Mouse (Mus musculus): Measurements from ENCODE around the gene Gpr146.
A peak's percentile ranks its signal among the peaks of the same experiment; 100 is the strongest.

Gpr146 gene

DNA sequence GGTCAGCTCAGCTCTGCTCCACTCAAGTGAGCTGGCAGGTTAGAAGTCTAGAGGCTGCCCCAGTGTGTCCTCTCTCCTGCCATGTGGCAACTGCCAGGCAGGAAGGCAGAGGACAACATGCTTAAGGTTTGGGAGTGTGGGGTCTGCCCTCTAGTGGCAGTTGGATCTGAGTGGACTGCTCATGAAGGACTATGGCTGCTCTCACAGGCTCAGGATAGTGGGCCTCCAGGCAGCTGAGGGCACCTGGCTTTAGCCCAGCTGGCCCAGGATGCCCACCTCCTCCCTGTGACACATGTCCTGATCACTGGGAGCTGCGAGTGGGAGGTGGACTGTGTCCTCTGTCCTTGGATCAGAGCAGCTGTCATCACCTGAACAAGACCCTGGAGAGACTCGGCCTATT is 18.8 kb upstream of the Gpr146 start:
- no peak for DNase-seq (ENCODE audit: low spot score)

DNA sequence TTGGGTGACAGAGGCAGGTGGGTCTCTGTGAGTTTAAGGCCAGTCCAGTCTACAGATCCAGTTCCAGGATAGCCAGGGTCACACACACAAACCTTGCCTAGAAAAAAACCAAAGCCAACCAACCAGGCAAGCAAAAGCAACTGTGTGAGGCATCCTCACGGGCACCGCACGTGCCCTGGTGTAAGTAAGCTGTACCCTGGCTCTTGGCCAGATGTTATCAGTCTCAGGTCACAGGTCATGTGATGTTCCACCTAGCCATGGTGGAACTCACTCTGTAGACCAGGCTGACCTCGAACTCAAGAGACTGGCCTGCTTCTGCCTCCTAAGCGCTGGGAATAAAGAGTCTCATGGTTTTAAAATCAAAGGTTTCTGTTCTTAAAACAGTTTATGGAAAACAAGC is 18.3 kb upstream of the Gpr146 start:
- DNase-seq (ENCODE audit: low spot score): no peak

DNA sequence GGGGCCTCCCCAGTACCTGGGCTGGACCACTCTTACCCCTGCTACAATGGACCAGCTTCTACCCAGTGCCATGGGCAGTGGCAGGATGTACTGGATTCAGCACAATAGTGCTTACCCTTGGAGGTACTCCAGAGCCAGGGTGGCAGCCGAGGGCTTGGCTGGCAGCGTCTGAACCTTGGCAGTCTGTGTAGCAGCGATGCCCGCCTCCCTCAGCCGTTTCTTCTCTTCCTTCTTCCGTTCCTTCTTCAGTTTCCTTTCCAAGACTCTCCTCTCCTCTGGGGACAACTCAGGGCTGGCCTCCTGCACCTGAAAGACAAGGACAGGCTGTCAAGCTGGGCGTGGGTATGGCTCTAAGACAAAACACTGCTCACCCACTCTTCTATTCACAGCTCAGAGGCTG is 13.6 kb upstream of the Gpr146 start:
- no peak for DNase-seq (ENCODE audit: low spot score)

DNA sequence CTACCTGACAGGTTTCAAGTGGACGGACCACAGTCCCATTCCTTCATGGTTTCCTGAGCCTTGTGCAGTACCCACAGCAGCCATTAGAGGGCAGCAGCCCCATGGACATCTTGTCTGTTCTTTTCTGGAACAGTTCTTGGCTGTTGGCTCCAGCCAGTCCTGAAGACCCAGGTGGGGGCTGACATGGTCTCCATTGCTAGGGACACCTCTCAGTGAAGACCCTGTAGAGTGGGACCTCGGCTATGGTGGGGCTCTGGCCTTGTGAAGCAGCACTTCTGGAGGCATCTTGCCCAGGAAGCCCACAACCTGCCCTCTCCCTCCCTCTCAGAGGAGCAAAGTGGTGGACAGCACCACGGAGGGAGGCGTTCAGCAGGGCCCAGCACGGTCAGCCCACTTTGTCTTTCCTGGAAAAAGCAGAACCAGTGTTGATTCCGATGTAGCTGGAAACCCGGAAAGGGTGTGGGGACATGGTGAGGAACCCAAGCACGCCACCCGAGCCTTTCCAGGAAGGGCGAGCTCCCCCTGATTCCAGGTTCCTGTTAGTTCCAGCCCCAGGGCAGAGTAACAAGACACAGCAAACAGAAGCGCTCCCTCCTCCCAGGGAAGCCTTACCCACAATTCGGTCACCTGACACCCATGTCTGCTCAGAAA is 13.1 kb upstream of the Gpr146 start:
- DNase-seq (ENCODE audit: low spot score): peak; percentile 72

DNA sequence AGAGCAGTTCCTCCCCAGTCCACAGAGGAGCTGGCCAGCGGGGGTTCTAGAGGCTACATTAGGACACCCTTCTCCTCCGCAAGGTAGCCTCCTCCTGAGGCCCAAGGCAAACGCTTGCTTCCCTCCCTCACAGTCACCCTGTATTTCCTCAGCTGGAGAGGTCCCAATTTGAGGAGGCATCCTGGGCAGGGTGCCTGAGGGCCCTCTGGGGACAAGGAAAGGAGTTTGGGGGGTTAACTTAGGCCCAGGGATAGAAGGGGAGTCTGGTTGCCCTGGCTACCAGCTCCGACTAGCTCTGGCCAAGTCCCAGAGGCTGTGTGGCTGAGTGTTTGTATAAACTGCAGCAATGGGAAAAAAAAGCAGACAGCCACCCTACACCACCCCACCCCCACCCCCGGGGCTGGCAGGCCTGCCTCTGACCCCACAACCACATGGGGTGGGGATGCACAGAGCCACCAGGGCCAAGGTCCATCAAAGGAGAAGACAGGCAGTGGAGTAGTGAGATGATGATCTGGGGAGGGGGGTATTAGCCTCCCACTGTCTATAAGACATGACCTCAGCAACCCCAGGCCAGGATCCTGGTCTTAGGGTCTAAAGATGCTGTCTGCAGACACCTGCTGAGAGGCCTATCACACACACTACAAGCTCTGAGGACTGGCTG is 12.5 kb upstream of the Gpr146 start:
- DNase-seq (ENCODE audit: low spot score): no peak

- no peak for DNase-seq (ENCODE audit: low spot score)
Measured at GRCm38 (mm10) chr5:139365827-139366226, 11.7 kb upstream of the Gpr146 start.

- no peak for DNase-seq (ENCODE audit: low spot score)
Measured at GRCm38 (mm10) chr5:139366484-139366883, 11.0 kb upstream of the Gpr146 start.

- no peak for DNase-seq (ENCODE audit: low spot score)
Measured at GRCm38 (mm10) chr5:139367884-139368458, 9.5 kb upstream of the Gpr146 start.

DNA sequence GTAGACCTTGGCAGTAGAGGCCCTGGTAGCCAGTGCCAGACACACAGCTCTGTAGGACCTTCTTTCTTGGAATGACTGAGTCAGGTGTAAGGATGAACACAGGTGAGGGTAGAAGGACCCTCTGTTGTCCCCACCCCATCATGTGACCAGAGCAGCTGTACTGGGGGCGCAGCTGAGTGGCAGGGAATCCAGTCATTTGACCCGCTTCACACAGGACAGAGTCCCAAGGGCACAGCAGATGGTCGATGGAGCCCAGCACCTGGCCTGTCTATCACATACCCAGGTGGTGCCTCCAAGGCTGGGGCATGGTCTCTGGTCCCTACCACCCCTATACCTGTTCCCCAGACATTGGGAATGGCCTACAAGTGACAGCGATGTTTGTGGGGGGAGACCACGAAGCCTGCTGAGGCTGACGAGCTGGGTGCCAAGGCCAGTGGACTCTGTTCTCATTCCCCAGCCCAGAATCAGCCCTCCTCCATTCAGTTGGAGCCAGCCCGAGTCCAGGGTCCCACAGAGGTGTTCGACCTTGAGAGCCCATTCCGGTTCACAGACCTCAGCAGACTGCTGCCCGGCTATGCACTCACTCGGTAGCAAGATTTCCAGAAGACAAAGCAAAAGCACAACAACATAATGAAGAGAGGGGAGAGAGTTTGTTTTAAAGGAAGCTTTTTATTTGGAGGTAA is 8.7 kb upstream of the Gpr146 start:
- DNase-seq (ENCODE audit: low spot score): no peak

DNA sequence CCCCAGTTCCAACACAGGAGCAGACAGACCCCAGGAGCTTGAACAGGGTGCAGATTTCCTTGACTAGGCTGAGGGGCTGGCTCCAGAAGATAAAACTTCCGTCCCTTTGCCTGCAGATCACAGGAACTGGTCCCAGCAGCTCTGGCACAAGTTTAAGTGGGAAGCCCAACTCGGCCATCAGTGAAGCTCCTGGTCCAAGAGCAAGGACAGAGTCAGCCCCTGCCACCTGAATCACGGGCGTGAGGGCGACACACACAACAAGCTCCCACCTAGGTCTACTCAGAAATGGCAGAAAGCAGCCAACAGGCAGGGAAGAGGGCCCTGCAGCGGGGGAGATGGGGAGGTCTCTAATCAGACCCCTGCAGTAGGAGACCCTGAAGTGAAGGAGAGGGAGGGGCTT is 7.2 kb upstream of the Gpr146 start:
- DNase-seq (ENCODE audit: low spot score): no peak

DNA sequence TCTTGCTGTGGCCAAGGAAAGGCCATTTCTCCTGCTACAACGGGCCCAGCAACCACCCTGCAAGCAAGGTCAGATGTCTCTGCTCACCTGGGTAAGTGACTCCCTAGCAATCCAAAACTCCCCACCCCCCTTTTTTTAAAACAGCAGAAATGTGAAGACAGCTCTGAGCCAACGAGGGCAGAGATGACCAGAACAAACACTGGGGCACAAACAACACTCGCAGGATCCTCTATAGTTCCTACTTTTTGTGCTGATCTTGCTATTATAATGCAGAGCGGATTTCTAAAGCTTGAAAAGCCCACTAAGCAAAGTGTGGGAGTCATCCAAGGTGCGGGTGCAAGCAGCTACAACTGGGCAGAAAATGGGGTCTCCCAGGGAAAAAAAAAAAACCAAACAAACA is 6.4 kb upstream of the Gpr146 start:
- no peak for DNase-seq (ENCODE audit: low spot score)

DNA sequence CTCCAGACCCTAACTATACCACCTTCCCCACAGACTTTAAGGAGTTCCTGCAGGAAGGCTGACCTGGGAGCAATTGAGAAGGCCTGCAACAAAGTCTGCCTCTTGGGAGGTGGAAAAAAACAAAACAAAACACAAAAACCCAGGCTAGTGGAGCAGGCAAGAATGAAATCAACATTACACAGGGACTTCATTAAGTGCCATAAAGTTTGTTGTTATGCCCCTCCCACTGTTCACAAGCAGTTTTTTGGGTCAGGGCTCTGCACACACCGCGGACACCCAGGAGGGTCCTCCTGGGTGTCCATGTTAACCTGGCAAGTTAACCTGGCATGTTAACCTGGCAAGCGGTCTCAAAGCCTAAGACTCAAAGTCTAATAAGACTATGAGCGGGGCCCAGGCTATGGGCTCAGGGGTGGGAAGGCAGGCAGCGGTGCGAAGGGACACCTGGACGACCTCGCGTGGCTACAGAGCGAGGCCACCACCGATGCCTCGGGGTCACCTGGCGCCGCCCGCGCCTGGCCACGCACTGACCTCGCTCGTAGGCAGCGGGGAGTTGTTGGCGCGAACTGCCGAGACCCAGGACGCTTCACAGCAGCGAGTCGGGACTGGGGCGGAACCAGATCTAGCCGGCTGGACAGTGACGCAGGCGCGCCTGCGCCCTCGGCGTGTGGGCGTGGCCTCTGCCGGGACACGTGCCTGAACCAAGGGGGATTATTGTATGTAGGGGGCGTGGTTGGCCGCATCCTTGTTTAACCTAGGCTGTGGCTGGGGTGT is 5.7 kb upstream of the Gpr146 start:
- DNase-seq (ENCODE audit: low spot score): peak; percentile 67

- no peak for DNase-seq (ENCODE audit: low spot score)
Measured at GRCm38 (mm10) chr5:139373126-139373525, 4.4 kb upstream of the Gpr146 start.

DNA sequence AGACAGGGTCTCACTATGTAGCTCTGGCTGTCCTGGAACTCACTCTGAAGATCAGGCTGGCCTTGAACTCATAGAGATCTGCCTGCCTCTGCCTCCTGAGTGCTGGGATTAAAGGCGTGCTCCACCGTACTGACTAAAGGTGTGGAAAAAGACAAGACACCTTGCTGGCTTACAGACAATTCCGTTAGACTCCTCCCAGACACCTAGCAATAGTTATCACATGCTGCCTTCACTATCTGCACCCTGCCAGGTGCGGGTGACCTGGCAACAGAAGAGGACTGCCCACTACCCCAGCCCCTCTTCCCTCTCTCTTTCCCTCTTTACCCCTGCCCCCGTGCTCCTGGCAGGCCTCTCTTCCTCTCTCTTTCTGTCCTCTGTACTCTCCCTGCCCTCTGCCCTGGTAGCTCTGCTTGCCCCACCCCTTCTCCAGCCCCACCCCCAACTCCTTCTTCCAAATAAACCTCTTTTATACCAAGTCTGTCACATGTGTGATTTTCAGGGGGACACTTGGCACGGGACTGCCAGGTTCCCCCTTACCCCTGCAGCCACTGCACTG is 3.5 kb upstream of the Gpr146 start:
- no peak for DNase-seq (ENCODE audit: low spot score)

- DNase-seq (ENCODE audit: low spot score): no peak
Measured at GRCm38 (mm10) chr5:139374841-139375240, 2.7 kb upstream of the Gpr146 start.

GRCm38 (mm10) chr5:139378271-139378556 is 717 bp downstream of the Gpr146 start:
- DNase-seq (ENCODE audit: low spot score): no peak

GRCm38 (mm10) chr5:139378986-139379629 is 1.6 kb downstream of the Gpr146 start:
- no peak for DNase-seq (ENCODE audit: low spot score)

DNA sequence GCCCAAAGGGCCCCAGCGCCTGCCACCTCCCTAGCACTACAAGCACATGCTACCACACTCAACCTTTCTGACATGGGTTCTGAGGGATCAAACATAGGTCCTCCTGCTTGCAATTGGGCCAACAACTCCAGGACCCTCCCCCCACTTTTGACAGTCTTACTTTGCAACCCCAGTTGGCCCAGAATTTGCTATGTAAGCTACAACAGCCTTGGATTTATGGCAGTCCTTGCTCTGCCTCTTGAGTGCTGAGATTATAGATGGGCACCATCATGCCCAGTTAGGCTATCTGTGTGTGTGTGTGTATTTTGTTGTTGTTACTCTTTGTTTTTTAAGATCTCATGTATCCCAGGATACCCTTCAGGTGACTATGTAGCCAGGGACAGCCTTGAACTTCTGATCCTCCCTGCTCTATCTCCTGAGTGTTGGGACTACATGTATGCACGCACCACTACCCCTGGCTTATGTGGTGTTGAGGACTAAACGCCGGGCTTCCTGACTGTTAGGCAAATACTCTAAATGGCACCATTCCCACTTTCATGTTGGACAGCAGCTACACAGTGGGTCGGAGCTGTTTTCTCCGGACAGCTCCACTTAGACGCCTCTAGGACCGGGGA is 2.4 kb downstream of the Gpr146 start:
- no peak for DNase-seq (ENCODE audit: low spot score)

GRCm38 (mm10) chr5:139380385-139381248 is 3.1 kb downstream of the Gpr146 start:
- DNase-seq (ENCODE audit: low spot score): peak; percentile 80
